Mouse (Mus musculus) liver, postnatal 0 days (tissue): ENCODE measurements around the gene Npepps. TPM values are rescaled to one million over a fixed set of nuclear protein-coding genes. Genes with fewer than 3 reads are reported as not detected.
"Not testable (repeated sequence)": the region's sequence is repeated elsewhere in the genome, so short reads cannot be mapped to it uniquely, and the experiment has no call there.

Experiments
- ATAC-seq: fragments of 200-750 bp; cut with Nextera tagmentation; 2 replicates; pipeline ENCODE4 v1.8.0; 2017; ENCODE audit warnings: mild to moderate bottlenecking, moderate library complexity
- DNase-seq: peaks from one replicate; pipeline ENCODE4 v3.0.0-alpha.2; 2016
- H3K27ac ChIP-seq: fragments of 300-500 bp; sonication (generic); 2 replicates; pipeline ENCODE4 v1.5.1; 2014; ENCODE audit warnings: antibody characterized with exemption, moderate library complexity, mild to moderate bottlenecking, low read depth
- H3K27me3 ChIP-seq: fragments of 300-500 bp; sonication (generic); 2 replicates; pipeline ENCODE4 v1.6.1; 2014; ENCODE audit warnings: low read length, control low read depth, mixed read lengths; ENCODE audit not compliant: insufficient read depth
- H3K36me3 ChIP-seq: fragments of 300-500 bp; sonication (generic); replicated peaks from 2 replicates; pipeline ENCODE4 v1.6.1; 2014; ENCODE audit warnings: mild to moderate bottlenecking, control low read depth, low read length, moderate library complexity, mixed read lengths; ENCODE audit not compliant: insufficient read depth
- H3K4me1 ChIP-seq: fragments of 300-500 bp; sonication (generic); 2 replicates; pipeline ENCODE4 v1.6.1; 2014; ENCODE audit warnings: antibody characterized with exemption, mild to moderate bottlenecking, control low read depth; ENCODE audit not compliant: insufficient read depth
- H3K4me2 ChIP-seq: fragments of 300-500 bp; sonication (generic); 2 replicates; pipeline ENCODE4 v1.6.1; 2014; ENCODE audit warnings: low read depth, mild to moderate bottlenecking, low read length, moderate library complexity, mixed read lengths
- H3K4me3 ChIP-seq: fragments of 300-500 bp; sonication (generic); 2 replicates; pipeline ENCODE4 v1.5.1; 2014; ENCODE audit warnings: low read depth, low read length
- H3K9ac ChIP-seq: fragments of 300-500 bp; sonication (generic); replicated peaks from 2 replicates; pipeline ENCODE4 v1.6.1; 2014; ENCODE audit warnings: mild to moderate bottlenecking, moderate library complexity
- H3K9me3 ChIP-seq: fragments of 300-500 bp; sonication (generic); 2 replicates; pipeline ENCODE4 v1.6.1; 2016; ENCODE audit warnings: mild to moderate bottlenecking, control low read depth, low read length, mixed read lengths
- CTCF ChIP-seq: sonication (generic); IDR thresholded peaks from 2 replicates; pipeline ENCODE4 v1.5.1; 2016; ENCODE audit warnings: antibody characterized with exemption, low read depth
- EP300 ChIP-seq: IDR thresholded peaks from 2 replicates; pipeline ENCODE4 v1.6.1; 2016; ENCODE audit warnings: antibody characterized with exemption, low read depth, mild to moderate bottlenecking
- WGBS: fragments of 180-500 bp; shearing (Covaris S2); extraction: QIAGEN DNeasy Blood & Tissue Kit; methylation state at CpG from one replicate; pipeline ENCODE4 v1.1.7; 2014; ENCODE audit not compliant: insufficient replicate concordance; 5-methylcytosine and 5-hydroxymethylcytosine counted together
- polyA plus RNA-seq: library from polyadenylated mRNA; unstranded; fragments of >200 nt; fragmentation: Nextera tagmentation; extraction: Ambion mirVana; gene quantifications from 2 replicates; pipeline ENCODE4 v1.2.1, GENCODE M21; 2015

The Npepps gene
- polyA plus RNA-seq, 1 experiment from 2014 or later = 16.5 TPM

- peak overlapping the region; percentile 87 for H3K4me2 ChIP-seq
- no peaks in the 10 kb centered on the region for H3K27me3 ChIP-seq
- WGBS = 78% methylated on average over 6 of the region's 6 CpGs
- H3K27ac ChIP-seq = peak overlapping the region; percentile 95; the same call in 1 of the 2 replicates
- peaks cover 28% of the 10 kb centered on the region for H3K4me1 ChIP-seq
- no peaks in the 10 kb centered on the region for H3K36me3 ChIP-seq
- peak overlapping the region; percentile 98 for H3K4me3 ChIP-seq
- DNase-seq (no peak), ATAC-seq (no peak)
- H3K9ac ChIP-seq = peak overlapping the region; percentile 99
- TF ChIP-seq CTCF = no peak
- TF ChIP-seq EP300 = no peak
- H3K9me3 ChIP-seq = no peaks in the 10 kb centered on the region
Measured at GRCm38 (mm10) chr11:97278456-97278855, 2.0 kb downstream of the Npepps start.

DNA sequence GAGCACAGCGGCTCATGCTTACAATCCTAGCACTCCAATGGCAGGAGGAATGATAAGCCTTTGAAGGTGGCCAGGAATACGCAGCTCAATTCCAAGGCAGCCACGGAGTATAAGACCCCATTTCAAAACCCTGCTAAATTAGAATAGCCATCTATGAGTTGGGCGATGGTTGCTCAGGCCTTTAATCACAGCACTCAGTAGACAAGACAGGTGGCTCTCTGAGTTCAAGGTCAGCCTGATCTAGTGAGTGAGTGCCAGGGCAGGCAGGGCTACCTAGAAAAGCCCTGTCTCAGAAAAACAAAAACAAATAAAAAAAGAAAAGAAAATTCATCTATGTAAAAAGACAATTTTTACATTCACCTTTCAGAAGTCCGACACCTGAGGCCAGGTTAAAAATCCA, 3.3 kb downstream of the Npepps start:
- H3K36me3 ChIP-seq = no peaks in the 10 kb centered on the region
- peaks cover 28% of the 10 kb centered on the region for H3K4me1 ChIP-seq
- H3K9me3 ChIP-seq = no peaks in the 10 kb centered on the region
- no peak for TF ChIP-seq EP300
- no peak for TF ChIP-seq CTCF
- H3K4me3 ChIP-seq = no peak overlapping the region
- no peak overlapping the region for H3K4me2 ChIP-seq
- H3K27ac ChIP-seq = no peak overlapping the region
- no peak overlapping the region for H3K9ac ChIP-seq
- ATAC-seq (no peak), DNase-seq (no peak)
- 83% methylated on average over 5 of the region's 5 CpGs for WGBS
- H3K27me3 ChIP-seq = no peaks in the 10 kb centered on the region

DNA sequence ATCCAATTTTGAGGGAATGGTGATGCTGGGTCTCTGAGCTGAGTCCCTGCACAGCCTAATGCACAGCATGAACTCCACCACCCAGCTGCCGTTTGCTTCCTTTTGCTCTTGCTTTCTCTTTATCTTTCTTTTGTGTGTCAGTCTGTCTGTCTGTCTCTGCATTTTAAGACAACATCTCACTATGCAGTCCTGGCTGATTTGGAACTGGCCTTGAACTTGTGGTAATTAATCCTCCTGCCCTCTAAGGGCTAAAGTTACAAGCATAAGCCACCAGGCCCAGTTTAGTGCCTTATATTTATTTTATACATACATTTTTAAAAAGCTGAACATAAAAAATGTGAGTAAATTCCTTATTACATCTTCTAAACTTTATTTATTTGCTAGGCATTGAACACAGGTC, 4.4 kb downstream of the Npepps start:
- peaks cover 27% of the 10 kb centered on the region for H3K4me1 ChIP-seq
- H3K27me3 ChIP-seq = no peaks in the 10 kb centered on the region
- H3K9ac ChIP-seq = no peak overlapping the region
- H3K4me2 ChIP-seq = no peak overlapping the region
- no peak overlapping the region for H3K27ac ChIP-seq
- H3K36me3 ChIP-seq = no peaks in the 10 kb centered on the region
- no peaks in the 10 kb centered on the region for H3K9me3 ChIP-seq
- H3K4me3 ChIP-seq = no peak overlapping the region
- no peak for DNase-seq
- 29% methylated on average over 1 of the region's 1 CpGs for WGBS
- TF ChIP-seq CTCF (no peak), EP300 (no peak)
- no peak for ATAC-seq

- Histone ChIP-seq H3K9me3 (no peaks in the 10 kb centered on the region), H3K36me3 (no peaks in the 10 kb centered on the region), H3K4me1 (peaks cover 23% of the 10 kb centered on the region), H3K27ac (no peak overlapping the region), H3K27me3 (no peaks in the 10 kb centered on the region), H3K4me3 (no peak overlapping the region), H3K4me2 (no peak overlapping the region), H3K9ac (no peak overlapping the region)
- 82% methylated on average over 2 of the region's 2 CpGs for WGBS
- ATAC-seq (no peak), DNase-seq (no peak)
- TF ChIP-seq EP300 = no peak
Measured at GRCm38 (mm10) chr11:97275349-97275748, 5.1 kb downstream of the Npepps start.

GRCm38 (mm10) chr11:97274947-97275346, 5.5 kb downstream of the Npepps start:
- not testable (repeated sequence) for H3K4me2 ChIP-seq, ATAC-seq, H3K27ac ChIP-seq, H3K9me3 ChIP-seq, DNase-seq, H3K9ac ChIP-seq, H3K4me3 ChIP-seq, H3K27me3 ChIP-seq, H3K36me3 ChIP-seq
- 86% methylated on average over 6 of the region's 6 CpGs for WGBS
- H3K4me1 ChIP-seq = peaks cover 23% of the 10 kb centered on the region

GRCm38 (mm10) chr11:97273613-97274012, 6.8 kb downstream of the Npepps start:
- Histone ChIP-seq H3K4me3 (no peak overlapping the region), H3K36me3 (no peaks in the 10 kb centered on the region), H3K4me2 (no peak overlapping the region), H3K27me3 (no peaks in the 10 kb centered on the region), H3K4me1 (peaks cover 11% of the 10 kb centered on the region), H3K9ac (no peak overlapping the region), H3K27ac (no peak overlapping the region), H3K9me3 (no peaks in the 10 kb centered on the region)
- ATAC-seq (no peak), DNase-seq (no peak)
- TF ChIP-seq CTCF (peak; percentile 31), EP300 (no peak)
- WGBS = 74% methylated on average over 5 of the region's 5 CpGs

- H3K27me3 ChIP-seq = no peaks in the 10 kb centered on the region
- H3K4me3 ChIP-seq = no peak overlapping the region
- no peaks in the 10 kb centered on the region for H3K36me3 ChIP-seq
- peaks cover 6% of the 10 kb centered on the region; the same call in 1 of the 2 replicates for H3K4me1 ChIP-seq
- TF ChIP-seq CTCF (no peak), EP300 (no peak)
- ATAC-seq (no peak), DNase-seq (no peak)
- H3K9me3 ChIP-seq = no peaks in the 10 kb centered on the region
- no peak overlapping the region for H3K9ac ChIP-seq
- H3K27ac ChIP-seq = no peak overlapping the region
- no peak overlapping the region for H3K4me2 ChIP-seq
- WGBS = 88% methylated on average over 4 of the region's 4 CpGs
Measured at GRCm38 (mm10) chr11:97272835-97273234, 7.6 kb downstream of the Npepps start.
